Mouse (Mus musculus): ENCODE data around the gene Stim1. TPM values are rescaled to one million over a fixed set of nuclear protein-coding genes. Genes with fewer than 3 reads are reported as not detected.
A peak's percentile ranks its signal among the peaks of the same experiment; 100 is the strongest.

Stim1 gene
- polyA plus RNA-seq, 1 experiment, result 37.0 TPM

DNA sequence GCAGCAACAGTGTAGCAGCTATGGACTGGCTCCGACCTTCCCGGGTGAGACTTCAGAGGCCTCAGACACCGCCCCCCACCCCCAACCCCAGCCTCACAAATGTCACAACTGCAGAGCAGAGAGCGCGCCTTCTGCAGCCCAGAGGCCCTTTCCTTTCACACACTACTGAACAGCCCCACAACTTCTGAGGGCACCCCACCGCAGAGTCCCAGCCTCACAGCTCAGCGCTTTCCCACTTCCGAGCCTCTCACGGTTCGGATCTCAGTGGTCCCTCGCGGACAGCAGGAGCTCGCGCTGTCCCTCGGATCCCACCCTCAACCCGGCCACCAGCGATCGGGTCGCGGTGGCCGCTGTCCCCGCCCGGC, 18.1 kb upstream of the Stim1 start:
- H3K27me3 ChIP-seq (replicated peaks; ENCODE audit: control insufficient read depth, insufficient read depth, low read length), result no peaks in the 10 kb centered on the region
- under 1% methylated on average over 23 of the region's 23 CpGs for WGBS
- H3K4me3 ChIP-seq (ENCODE audit: insufficient read depth, low read depth, low read length), result peak overlapping the region; percentile 93
- H3K4me1 ChIP-seq (ENCODE audit: control insufficient read depth, insufficient read depth, low read length), result peaks cover 26% of the 10 kb centered on the region
- peak overlapping the region; percentile 34 for H3K27ac ChIP-seq (ENCODE audit: insufficient read depth, low read depth, low read length)
- TF ChIP-seq CTCF (conservative IDR thresholded peaks at IDR 0.05; ENCODE audit: insufficient read depth, insufficient read length, low read depth, low read length) (no peak), POLR2A (IDR thresholded peaks at IDR 0.05; ENCODE audit: low read depth, low read length) (no peak)
- H3K36me3 ChIP-seq (ENCODE audit: control insufficient read depth, insufficient read depth, low read length), result no peaks in the 10 kb centered on the region
- DNase-seq, result no peak

- Histone ChIP-seq H3K4me3 (ENCODE audit: insufficient read depth, low read depth, low read length) (peak overlapping the region; percentile 93), H3K27ac (ENCODE audit: insufficient read depth, low read depth, low read length) (peak overlapping the region; percentile 89), H3K36me3 (ENCODE audit: control insufficient read depth, insufficient read depth, low read length) (no peaks in the 10 kb centered on the region), H3K27me3 (replicated peaks; ENCODE audit: control insufficient read depth, insufficient read depth, low read length) (no peaks in the 10 kb centered on the region), H3K4me1 (ENCODE audit: control insufficient read depth, insufficient read depth, low read length) (peaks cover 26% of the 10 kb centered on the region)
- under 1% methylated on average over 41 of the region's 49 CpGs for WGBS
- peak; percentile 82 for DNase-seq
- TF ChIP-seq CTCF (conservative IDR thresholded peaks at IDR 0.05; ENCODE audit: insufficient read depth, insufficient read length, low read depth, low read length) (no peak), POLR2A (IDR thresholded peaks at IDR 0.05; ENCODE audit: low read depth, low read length) (peak; percentile 41)
Observed at GRCm38 (mm10) chr7:102249896-102250630, 17.5 kb upstream of the Stim1 start.

- Histone ChIP-seq H3K27me3 (replicated peaks; ENCODE audit: control insufficient read depth, insufficient read depth, low read length) (no peaks in the 10 kb centered on the region), H3K4me1 (ENCODE audit: control insufficient read depth, insufficient read depth, low read length) (peaks cover 23% of the 10 kb centered on the region), H3K36me3 (ENCODE audit: control insufficient read depth, insufficient read depth, low read length) (no peaks in the 10 kb centered on the region), H3K4me3 (ENCODE audit: insufficient read depth, low read depth, low read length) (peak overlapping the region; percentile 88), H3K27ac (ENCODE audit: insufficient read depth, low read depth, low read length) (peak overlapping the region; percentile 89)
- TF ChIP-seq POLR2A (IDR thresholded peaks at IDR 0.05; ENCODE audit: low read depth, low read length) (no peak), CTCF (conservative IDR thresholded peaks at IDR 0.05; ENCODE audit: insufficient read depth, insufficient read length, low read depth, low read length) (peak; percentile 73)
- under 1% methylated on average over 33 of the region's 33 CpGs for WGBS
- peak; percentile 96 for DNase-seq
Observed at GRCm38 (mm10) chr7:102250631-102251214, 16.9 kb upstream of the Stim1 start.

- 100% methylated on average over 1 of the region's 1 CpGs for WGBS
- no peak overlapping the region for H3K27ac ChIP-seq (ENCODE audit: insufficient read depth, low read depth, low read length)
- DNase-seq, result no peak
- peaks cover 7% of the 10 kb centered on the region; the same call in 1 of the 2 replicates for H3K4me1 ChIP-seq (ENCODE audit: control insufficient read depth, insufficient read depth, low read length)
- no peaks in the 10 kb centered on the region for H3K27me3 ChIP-seq (replicated peaks; ENCODE audit: control insufficient read depth, insufficient read depth, low read length)
- H3K36me3 ChIP-seq (ENCODE audit: control insufficient read depth, insufficient read depth, low read length), result no peaks in the 10 kb centered on the region
- TF ChIP-seq CTCF (conservative IDR thresholded peaks at IDR 0.05; ENCODE audit: insufficient read depth, insufficient read length, low read depth, low read length) (no peak), POLR2A (IDR thresholded peaks at IDR 0.05; ENCODE audit: low read depth, low read length) (no peak)
- H3K4me3 ChIP-seq (ENCODE audit: insufficient read depth, low read depth, low read length), result no peak overlapping the region
Observed at GRCm38 (mm10) chr7:102253631-102254030, 14.0 kb upstream of the Stim1 start.

GRCm38 (mm10) chr7:102255954-102256353, 11.7 kb upstream of the Stim1 start, which contains the start of gene Rhog:
Rhog (minus strand) TSS chr7:102256054.
- 90% methylated on average over 3 of the region's 3 CpGs for WGBS
- no peaks in the 10 kb centered on the region for H3K36me3 ChIP-seq (ENCODE audit: control insufficient read depth, insufficient read depth, low read length)
- H3K4me1 ChIP-seq (ENCODE audit: control insufficient read depth, insufficient read depth, low read length), result peaks cover 2% of the 10 kb centered on the region; the same call in 1 of the 2 replicates
- H3K27ac ChIP-seq (ENCODE audit: insufficient read depth, low read depth, low read length), result no peak within 1 kb of the TSS
- no peaks in the 10 kb centered on the region for H3K27me3 ChIP-seq (replicated peaks; ENCODE audit: control insufficient read depth, insufficient read depth, low read length)
- TF ChIP-seq CTCF (conservative IDR thresholded peaks at IDR 0.05; ENCODE audit: insufficient read depth, insufficient read length, low read depth, low read length) (no peak), POLR2A (IDR thresholded peaks at IDR 0.05; ENCODE audit: low read depth, low read length) (no peak)
- H3K4me3 ChIP-seq (ENCODE audit: insufficient read depth, low read depth, low read length), result no peak within 1 kb of the TSS
- DNase-seq, result no peak

DNA sequence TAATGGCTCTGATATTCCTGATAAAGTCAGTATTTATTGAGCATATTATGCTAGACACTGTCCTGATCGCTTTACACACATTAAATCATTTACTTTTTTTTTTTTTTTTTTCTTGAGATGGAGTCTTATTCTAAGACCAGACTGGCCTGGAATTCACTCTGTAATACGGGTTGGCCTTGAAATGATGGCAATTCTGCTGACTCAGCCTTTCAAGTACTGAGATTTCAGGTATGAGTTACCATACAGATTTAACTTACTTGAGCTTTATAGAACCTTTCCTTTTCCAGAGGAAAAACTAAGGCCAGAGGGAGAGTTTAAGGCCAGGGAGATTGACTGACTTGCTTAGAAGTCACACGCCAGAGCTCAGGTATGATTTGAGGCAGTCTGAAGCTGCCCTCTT, 11.0 kb upstream of the Stim1 start:
- no peak for DNase-seq
- TF ChIP-seq CTCF (conservative IDR thresholded peaks at IDR 0.05; ENCODE audit: insufficient read depth, insufficient read length, low read depth, low read length) (no peak), POLR2A (IDR thresholded peaks at IDR 0.05; ENCODE audit: low read depth, low read length) (no peak)
- Histone ChIP-seq H3K4me3 (ENCODE audit: insufficient read depth, low read depth, low read length) (no peak overlapping the region), H3K27me3 (replicated peaks; ENCODE audit: control insufficient read depth, insufficient read depth, low read length) (no peaks in the 10 kb centered on the region), H3K27ac (ENCODE audit: insufficient read depth, low read depth, low read length) (no peak overlapping the region), H3K36me3 (ENCODE audit: control insufficient read depth, insufficient read depth, low read length) (no peaks in the 10 kb centered on the region), H3K4me1 (ENCODE audit: control insufficient read depth, insufficient read depth, low read length) (no peaks in the 10 kb centered on the region)
- WGBS, result 87% methylated on average over 3 of the region's 3 CpGs

- DNase-seq, result peak; percentile 78
- 22% methylated on average over 4 of the region's 4 CpGs for WGBS
Observed at GRCm38 (mm10) chr7:102258189-102258588, 9.4 kb upstream of the Stim1 start.

More at GRCm38 (mm10) chr7:102258189-102258588, 9.4 kb upstream of the Stim1 start:
- TF ChIP-seq CTCF (conservative IDR thresholded peaks at IDR 0.05; ENCODE audit: insufficient read depth, insufficient read length, low read depth, low read length) (peak; percentile 54), POLR2A (IDR thresholded peaks at IDR 0.05; ENCODE audit: low read depth, low read length) (no peak)
- Histone ChIP-seq H3K36me3 (ENCODE audit: control insufficient read depth, insufficient read depth, low read length) (no peaks in the 10 kb centered on the region), H3K27me3 (replicated peaks; ENCODE audit: control insufficient read depth, insufficient read depth, low read length) (no peaks in the 10 kb centered on the region), H3K27ac (ENCODE audit: insufficient read depth, low read depth, low read length) (no peak overlapping the region), H3K4me3 (ENCODE audit: insufficient read depth, low read depth, low read length) (no peak overlapping the region), H3K4me1 (ENCODE audit: control insufficient read depth, insufficient read depth, low read length) (no peaks in the 10 kb centered on the region)
